Mouse (Mus musculus) stomach, embryonic 16.5 days (tissue): ENCODE data around the gene Man1c1. TPM values are rescaled to one million over a fixed set of nuclear protein-coding genes. Genes with fewer than 3 reads are reported as not detected.

ENCODE experiments used
- ATAC-seq: fragments of 200-750 bp; cut with Nextera tagmentation; 2 replicates; pipeline ENCODE4 v1.8.0; 2017; ENCODE audit warnings: moderate number of reproducible peaks, moderate TSS enrichment; ENCODE audit not compliant: insufficient read depth, low FRiP score
- H3K27ac ChIP-seq: fragments of 300-500 bp; sonication (generic); 2 replicates; pipeline ENCODE4 v1.5.1; 2014; ENCODE audit warnings: low read length
- H3K27me3 ChIP-seq: fragments of 300-500 bp; sonication (generic); 2 replicates; pipeline ENCODE4 v1.6.1; 2014; ENCODE audit warnings: low read length, control low read depth, mixed read lengths; ENCODE audit not compliant: control insufficient read depth, insufficient read depth
- H3K36me3 ChIP-seq: fragments of 300-500 bp; sonication (generic); 2 replicates; pipeline ENCODE4 v1.6.1; 2014; ENCODE audit warnings: low read length; ENCODE audit not compliant: control insufficient read depth, insufficient read depth
- H3K4me1 ChIP-seq: fragments of 300-500 bp; sonication (generic); 2 replicates; pipeline ENCODE4 v1.6.1; 2014; ENCODE audit warnings: low read length, control low read depth, mixed read lengths; ENCODE audit not compliant: control insufficient read depth, insufficient read depth
- H3K4me2 ChIP-seq: fragments of 300-500 bp; sonication (generic); 2 replicates; pipeline ENCODE4 v1.6.1; 2014; ENCODE audit warnings: low read depth, low read length, mixed read lengths
- H3K4me3 ChIP-seq: fragments of 300-500 bp; sonication (generic); replicated peaks from 2 replicates; pipeline ENCODE4 v1.5.1; 2014; ENCODE audit warnings: mild to moderate bottlenecking, low read length
- H3K9ac ChIP-seq: fragments of 300-500 bp; sonication (generic); 2 replicates; pipeline ENCODE4 v1.6.1; 2014; ENCODE audit warnings: low read length
- H3K9me3 ChIP-seq: fragments of 300-500 bp; sonication (generic); replicated peaks from 2 replicates; pipeline ENCODE4 v1.6.1; 2016; ENCODE audit warnings: low read length, control low read depth; ENCODE audit not compliant: control insufficient read depth
- WGBS: fragments of 180-500 bp; shearing (Covaris S2); extraction: QIAGEN DNeasy Blood & Tissue Kit; methylation state at CpG from one replicate; pipeline ENCODE4 v1.1.7; 2014; 5-methylcytosine and 5-hydroxymethylcytosine counted together
- polyA plus RNA-seq: library from polyadenylated mRNA; unstranded; fragments of >200 nt; fragmentation: Nextera tagmentation; extraction: Ambion mirVana; gene quantifications from 2 replicates; pipeline ENCODE4 v1.2.1, GENCODE M21; 2015

The Man1c1 gene
- polyA plus RNA-seq, 1 experiment from 2014 or later: 1.6 TPM

GRCm38 (mm10) chr4:134587636-134588197 lies 116.4 kb downstream of the Man1c1 start:
- ATAC-seq: 0 out of 2 replicates have a peak, but pooled peaks have one; percentile 15
- H3K36me3 ChIP-seq: no peaks in the 10 kb centered on the region
- H3K4me3 ChIP-seq: no peak overlapping the region
- H3K9ac ChIP-seq: no peak overlapping the region
- H3K9me3 ChIP-seq: no peaks in the 10 kb centered on the region
- 59% methylated on average over 11 of the region's 11 CpGs for WGBS
- H3K4me1 ChIP-seq: 0 out of 2 replicates have a peak, but pooled peaks cover 9% of the 10 kb centered on the region
- 0 out of 2 replicates have a peak, but pooled peaks cover 5% of the 10 kb centered on the region for H3K27me3 ChIP-seq
- H3K4me2 ChIP-seq: no peak overlapping the region
- H3K27ac ChIP-seq: no peak overlapping the region

- H3K27ac ChIP-seq: no peak overlapping the region
- no peak overlapping the region for H3K9ac ChIP-seq
- ATAC-seq: no peak
- H3K4me3 ChIP-seq: no peak overlapping the region
- 75% methylated on average over 1 of the region's 1 CpGs for WGBS
- H3K9me3 ChIP-seq: no peaks in the 10 kb centered on the region
- H3K27me3 ChIP-seq: peaks cover 5% of the 10 kb centered on the region; the same call in 1 of the 2 replicates
- H3K4me2 ChIP-seq: no peak overlapping the region
- H3K36me3 ChIP-seq: no peaks in the 10 kb centered on the region
- H3K4me1 ChIP-seq: 0 out of 2 replicates have a peak, but pooled peaks cover 2% of the 10 kb centered on the region
These were observed 117.5 kb downstream of the Man1c1 start for GRCm38 (mm10) chr4:134586631-134587030.

GRCm38 (mm10) chr4:134586126-134586525 lies 118.0 kb downstream of the Man1c1 start:
- ATAC-seq: no peak
- Histone ChIP-seq H3K27ac (no peak overlapping the region), H3K27me3 (peaks cover 5% of the 10 kb centered on the region; the same call in 1 of the 2 replicates), H3K4me2 (no peak overlapping the region), H3K4me3 (no peak overlapping the region), H3K9me3 (no peaks in the 10 kb centered on the region), H3K4me1 (no peaks in the 10 kb centered on the region), H3K9ac (no peak overlapping the region), H3K36me3 (no peaks in the 10 kb centered on the region)
- WGBS: 86% methylated on average over 7 of the region's 7 CpGs

GRCm38 (mm10) chr4:134583513-134583912 lies 120.6 kb downstream of the Man1c1 start:
- no peaks in the 10 kb centered on the region; the same call in 1 of the 2 replicates for H3K27me3 ChIP-seq
- no peaks in the 10 kb centered on the region for H3K9me3 ChIP-seq
- 58% methylated on average over 3 of the region's 3 CpGs for WGBS
- peaks cover 10% of the 10 kb centered on the region; the same call in 1 of the 2 replicates for H3K4me1 ChIP-seq
- H3K4me3 ChIP-seq: no peak overlapping the region
- H3K36me3 ChIP-seq: no peaks in the 10 kb centered on the region
- no peak overlapping the region for H3K27ac ChIP-seq
- H3K9ac ChIP-seq: no peak overlapping the region
- ATAC-seq: no peak
- no peak overlapping the region for H3K4me2 ChIP-seq

DNA sequence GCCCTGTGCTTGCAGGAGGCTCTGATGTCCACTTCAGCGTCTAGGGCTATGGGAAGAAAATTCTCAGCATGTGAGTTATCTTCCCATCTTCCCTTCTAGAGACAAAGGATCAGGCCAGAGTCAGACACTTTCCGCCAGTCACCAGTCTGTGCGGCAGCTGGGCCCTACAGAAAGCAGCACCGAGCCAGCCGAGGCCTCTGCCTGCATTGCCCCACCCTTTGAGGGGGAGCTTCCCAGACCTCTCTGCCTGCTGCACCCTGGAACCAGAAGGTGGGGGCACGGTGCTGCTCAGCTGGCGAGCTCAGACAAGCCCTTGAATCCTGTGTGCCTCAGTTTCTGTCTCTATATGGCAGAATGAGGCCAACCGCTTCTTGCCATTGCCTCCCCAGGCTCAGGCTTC lies 122.7 kb downstream of the Man1c1 start:
- H3K4me1 ChIP-seq: peaks cover 10% of the 10 kb centered on the region; the same call in 1 of the 2 replicates
- no peak for ATAC-seq
- no peak overlapping the region for H3K4me3 ChIP-seq
- WGBS: 64% methylated on average over 8 of the region's 8 CpGs
- H3K4me2 ChIP-seq: no peak overlapping the region
- H3K27ac ChIP-seq: no peak overlapping the region
- no peaks in the 10 kb centered on the region for H3K9me3 ChIP-seq
- H3K36me3 ChIP-seq: no peaks in the 10 kb centered on the region
- H3K27me3 ChIP-seq: no peaks in the 10 kb centered on the region; the same call in 1 of the 2 replicates
- H3K9ac ChIP-seq: no peak overlapping the region

GRCm38 (mm10) chr4:134580351-134581148 lies 123.5 kb downstream of the Man1c1 start:
- Histone ChIP-seq H3K27ac (no peak overlapping the region), H3K4me2 (no peak overlapping the region), H3K4me3 (no peak overlapping the region), H3K9me3 (no peaks in the 10 kb centered on the region), H3K27me3 (no peaks in the 10 kb centered on the region; the same call in 1 of the 2 replicates), H3K36me3 (no peaks in the 10 kb centered on the region), H3K4me1 (peaks cover 10% of the 10 kb centered on the region; the same call in 1 of the 2 replicates), H3K9ac (no peak overlapping the region)
- no peak for ATAC-seq
- WGBS: 78% methylated on average over 15 of the region's 15 CpGs

- peak overlapping the region; percentile 23; the same call in 1 of the 2 replicates for H3K4me2 ChIP-seq
- no peaks in the 10 kb centered on the region for H3K36me3 ChIP-seq
- H3K9ac ChIP-seq: peak overlapping the region; percentile 29; the same call in 1 of the 2 replicates
- H3K4me3 ChIP-seq: no peak overlapping the region
- no peak overlapping the region for H3K27ac ChIP-seq
- ATAC-seq: no peak
- H3K27me3 ChIP-seq: no peaks in the 10 kb centered on the region; the same call in 1 of the 2 replicates
- H3K4me1 ChIP-seq: peaks cover 10% of the 10 kb centered on the region; the same call in 1 of the 2 replicates
- no peaks in the 10 kb centered on the region for H3K9me3 ChIP-seq
- 25% methylated on average over 5 of the region's 5 CpGs for WGBS
These were observed 124.5 kb downstream of the Man1c1 start for GRCm38 (mm10) chr4:134579620-134580019.

GRCm38 (mm10) chr4:134579212-134579611 lies 124.9 kb downstream of the Man1c1 start:
- Histone ChIP-seq H3K9me3 (no peaks in the 10 kb centered on the region), H3K27me3 (no peaks in the 10 kb centered on the region; the same call in 1 of the 2 replicates), H3K4me3 (no peak overlapping the region), H3K4me1 (peaks cover 10% of the 10 kb centered on the region; the same call in 1 of the 2 replicates), H3K9ac (peak overlapping the region; percentile 8; the same call in 1 of the 2 replicates), H3K4me2 (peak overlapping the region; percentile 23; the same call in 1 of the 2 replicates), H3K27ac (no peak overlapping the region), H3K36me3 (no peaks in the 10 kb centered on the region)
- 8% methylated on average over 11 of the region's 11 CpGs for WGBS
- ATAC-seq: no peak

DNA sequence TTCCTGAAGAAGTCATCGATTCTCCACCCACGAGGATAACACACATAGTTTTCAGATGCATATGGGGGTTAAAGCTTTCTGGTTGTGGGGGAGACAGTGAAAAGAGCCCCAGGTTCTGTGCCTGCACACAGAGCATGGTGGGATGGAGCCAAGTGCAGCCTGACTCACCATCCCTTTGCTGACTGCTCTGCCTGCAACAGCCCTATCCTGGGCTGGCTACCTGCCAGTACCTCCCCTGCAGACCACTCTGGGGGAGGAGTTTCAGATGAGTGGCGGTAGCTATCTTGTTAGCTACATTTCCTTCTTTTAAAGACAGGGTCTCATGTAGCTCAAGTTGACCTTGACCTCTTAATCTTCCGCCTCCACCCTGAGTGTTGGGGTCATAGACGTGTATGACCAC lies 125.7 kb downstream of the Man1c1 start:
- Histone ChIP-seq H3K9me3 (no peaks in the 10 kb centered on the region), H3K4me1 (peaks cover 10% of the 10 kb centered on the region; the same call in 1 of the 2 replicates), H3K36me3 (no peaks in the 10 kb centered on the region), H3K9ac (no peak overlapping the region), H3K27me3 (no peaks in the 10 kb centered on the region; the same call in 1 of the 2 replicates), H3K4me2 (no peak overlapping the region), H3K4me3 (no peak overlapping the region), H3K27ac (no peak overlapping the region)
- 54% methylated on average over 5 of the region's 5 CpGs for WGBS
- ATAC-seq: 0 out of 2 replicates have a peak, but pooled peaks have one; percentile 41
